Mouse (Mus musculus): ENCODE measurements around the gene Prkca. TPM values are rescaled to one million over a fixed set of nuclear protein-coding genes. Genes with fewer than 3 reads are reported as not detected.

The Prkca gene
- polyA plus RNA-seq, 1 experiment, result 2.8 TPM

DNA sequence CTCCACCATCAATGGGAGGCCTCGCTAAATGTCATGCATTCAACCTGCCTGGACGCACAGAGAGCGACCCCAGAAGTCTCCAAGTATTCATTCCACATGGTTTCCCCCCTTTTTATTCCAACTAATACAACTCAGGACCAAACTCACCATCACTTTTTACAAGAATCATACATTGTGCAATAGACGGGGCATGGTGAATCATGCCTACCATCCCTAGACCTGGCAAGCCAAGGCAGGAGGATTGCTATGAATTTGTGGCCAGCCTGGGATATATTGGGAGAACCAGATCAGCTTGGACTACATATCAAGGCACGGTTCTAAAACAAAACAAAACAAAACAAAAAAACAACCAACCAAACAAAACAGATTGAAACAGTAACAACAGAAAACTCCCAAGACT is 19.2 kb upstream of the Prkca start:
- Histone ChIP-seq H3K36me3 (ENCODE audit: control insufficient read depth, insufficient read depth, low read length, poor library complexity, severe bottlenecking) (no peaks in the 10 kb centered on the region), H3K4me1 (ENCODE audit: control insufficient read depth, insufficient read depth, low read length) (no peaks in the 10 kb centered on the region), H3K27ac (ENCODE audit: insufficient read depth, low read length) (no peak overlapping the region), H3K9me3 (replicated peaks; ENCODE audit: control insufficient read depth, insufficient read depth, low read length, poor library complexity, severe bottlenecking) (no peaks in the 10 kb centered on the region), H3K4me3 (ENCODE audit: low read depth, low read length) (no peak overlapping the region), H3K9ac (ENCODE audit: low read depth, poor library complexity, severe bottlenecking) (no peak overlapping the region), H3K27me3 (ENCODE audit: control insufficient read depth, insufficient read depth, low read length, poor library complexity, severe bottlenecking) (no peaks in the 10 kb centered on the region)
- TF ChIP-seq POLR2A (IDR thresholded peaks at IDR 0.05; ENCODE audit: insufficient read depth, low read length) (no peak), CTCF (IDR thresholded peaks at IDR 0.05; ENCODE audit: low read depth, low read length) (no peak), EP300 (IDR thresholded peaks at IDR 0.05; ENCODE audit: insufficient read depth, low read depth, low read length) (no peak)

DNA sequence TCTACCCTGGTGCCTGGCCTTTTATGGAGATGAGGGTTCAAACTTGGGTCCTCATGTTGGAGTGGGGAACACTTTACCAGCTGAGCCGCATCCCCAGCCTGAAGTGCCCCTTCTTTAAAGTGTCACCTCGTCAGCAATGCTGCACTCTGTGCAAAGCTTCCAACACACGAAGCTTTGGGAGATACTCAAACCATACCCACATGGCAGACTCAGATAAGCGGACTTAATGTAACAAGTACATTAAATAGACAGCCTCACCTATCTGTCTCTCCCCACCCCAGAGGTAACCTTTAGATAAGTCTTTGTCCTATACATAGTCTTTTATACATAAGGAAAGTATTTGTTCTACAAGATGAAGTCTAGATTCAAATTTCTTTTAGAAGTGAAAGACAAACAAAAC is 17.3 kb upstream of the Prkca start:
- H3K27ac ChIP-seq (ENCODE audit: insufficient read depth, low read length), result no peak overlapping the region
- H3K4me3 ChIP-seq (ENCODE audit: low read depth, low read length), result no peak overlapping the region
- no peaks in the 10 kb centered on the region for H3K9me3 ChIP-seq (replicated peaks; ENCODE audit: control insufficient read depth, insufficient read depth, low read length, poor library complexity, severe bottlenecking)
- H3K36me3 ChIP-seq (ENCODE audit: control insufficient read depth, insufficient read depth, low read length, poor library complexity, severe bottlenecking), result no peaks in the 10 kb centered on the region
- H3K27me3 ChIP-seq (ENCODE audit: control insufficient read depth, insufficient read depth, low read length, poor library complexity, severe bottlenecking), result no peaks in the 10 kb centered on the region
- TF ChIP-seq EP300 (IDR thresholded peaks at IDR 0.05; ENCODE audit: insufficient read depth, low read depth, low read length) (no peak), POLR2A (IDR thresholded peaks at IDR 0.05; ENCODE audit: insufficient read depth, low read length) (no peak), CTCF (IDR thresholded peaks at IDR 0.05; ENCODE audit: low read depth, low read length) (no peak)
- H3K4me1 ChIP-seq (ENCODE audit: control insufficient read depth, insufficient read depth, low read length), result no peaks in the 10 kb centered on the region
- no peak overlapping the region for H3K9ac ChIP-seq (ENCODE audit: low read depth, poor library complexity, severe bottlenecking)

DNA sequence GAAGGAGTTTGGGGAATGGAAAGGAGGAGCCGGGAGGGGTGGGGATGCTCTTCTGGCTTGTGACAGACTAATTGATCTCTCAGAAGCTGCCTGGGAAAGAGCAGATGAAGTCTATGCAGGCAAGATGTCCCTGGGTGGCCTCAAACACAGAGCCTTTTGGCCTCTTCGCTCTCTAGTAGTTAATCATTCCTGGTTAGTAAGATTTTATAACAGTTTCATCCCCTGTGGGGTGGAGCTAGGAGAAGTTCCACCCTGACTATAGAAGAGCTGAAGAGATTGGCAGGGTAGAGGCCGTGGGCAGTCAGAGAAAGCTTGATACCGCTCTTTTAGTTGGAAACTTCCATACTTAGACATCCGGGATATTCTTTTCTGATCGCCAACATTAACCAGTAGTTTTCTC is 15.2 kb upstream of the Prkca start:
- Histone ChIP-seq H3K9ac (ENCODE audit: low read depth, poor library complexity, severe bottlenecking) (no peak overlapping the region), H3K4me1 (ENCODE audit: control insufficient read depth, insufficient read depth, low read length) (no peaks in the 10 kb centered on the region), H3K9me3 (replicated peaks; ENCODE audit: control insufficient read depth, insufficient read depth, low read length, poor library complexity, severe bottlenecking) (no peaks in the 10 kb centered on the region), H3K27me3 (ENCODE audit: control insufficient read depth, insufficient read depth, low read length, poor library complexity, severe bottlenecking) (no peaks in the 10 kb centered on the region), H3K27ac (ENCODE audit: insufficient read depth, low read length) (no peak overlapping the region), H3K36me3 (ENCODE audit: control insufficient read depth, insufficient read depth, low read length, poor library complexity, severe bottlenecking) (no peaks in the 10 kb centered on the region), H3K4me3 (ENCODE audit: low read depth, low read length) (no peak overlapping the region)
- no peak for TF ChIP-seq CTCF (IDR thresholded peaks at IDR 0.05; ENCODE audit: low read depth, low read length)
- TF ChIP-seq EP300 (IDR thresholded peaks at IDR 0.05; ENCODE audit: insufficient read depth, low read depth, low read length), result no peak
- no peak for TF ChIP-seq POLR2A (IDR thresholded peaks at IDR 0.05; ENCODE audit: insufficient read depth, low read length)

DNA sequence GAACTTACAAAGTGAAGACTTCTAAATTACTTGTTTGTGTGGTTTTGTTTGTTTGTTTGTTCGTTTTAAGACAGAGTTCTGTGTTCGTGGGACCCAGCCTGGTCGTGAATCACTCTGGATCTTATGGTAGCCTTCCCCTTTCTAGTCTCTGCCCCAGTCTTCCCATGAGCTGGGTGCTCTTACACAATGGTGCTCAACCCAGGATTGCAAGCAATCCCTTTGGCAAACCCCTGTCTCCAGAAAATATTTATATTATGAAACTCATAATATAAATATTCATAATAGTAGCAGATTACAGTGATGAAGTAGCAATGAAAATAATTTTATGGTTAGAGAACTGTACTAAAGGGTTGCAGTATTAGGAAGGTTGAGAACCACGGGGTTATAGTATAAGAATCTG is 12.3 kb upstream of the Prkca start:
- Histone ChIP-seq H3K27me3 (ENCODE audit: control insufficient read depth, insufficient read depth, low read length, poor library complexity, severe bottlenecking) (no peaks in the 10 kb centered on the region), H3K9ac (ENCODE audit: low read depth, poor library complexity, severe bottlenecking) (no peak overlapping the region), H3K9me3 (replicated peaks; ENCODE audit: control insufficient read depth, insufficient read depth, low read length, poor library complexity, severe bottlenecking) (no peaks in the 10 kb centered on the region), H3K4me1 (ENCODE audit: control insufficient read depth, insufficient read depth, low read length) (no peaks in the 10 kb centered on the region), H3K36me3 (ENCODE audit: control insufficient read depth, insufficient read depth, low read length, poor library complexity, severe bottlenecking) (no peaks in the 10 kb centered on the region), H3K4me3 (ENCODE audit: low read depth, low read length) (no peak overlapping the region), H3K27ac (ENCODE audit: insufficient read depth, low read length) (no peak overlapping the region)
- TF ChIP-seq POLR2A (IDR thresholded peaks at IDR 0.05; ENCODE audit: insufficient read depth, low read length) (no peak), EP300 (IDR thresholded peaks at IDR 0.05; ENCODE audit: insufficient read depth, low read depth, low read length) (no peak), CTCF (IDR thresholded peaks at IDR 0.05; ENCODE audit: low read depth, low read length) (no peak)

DNA sequence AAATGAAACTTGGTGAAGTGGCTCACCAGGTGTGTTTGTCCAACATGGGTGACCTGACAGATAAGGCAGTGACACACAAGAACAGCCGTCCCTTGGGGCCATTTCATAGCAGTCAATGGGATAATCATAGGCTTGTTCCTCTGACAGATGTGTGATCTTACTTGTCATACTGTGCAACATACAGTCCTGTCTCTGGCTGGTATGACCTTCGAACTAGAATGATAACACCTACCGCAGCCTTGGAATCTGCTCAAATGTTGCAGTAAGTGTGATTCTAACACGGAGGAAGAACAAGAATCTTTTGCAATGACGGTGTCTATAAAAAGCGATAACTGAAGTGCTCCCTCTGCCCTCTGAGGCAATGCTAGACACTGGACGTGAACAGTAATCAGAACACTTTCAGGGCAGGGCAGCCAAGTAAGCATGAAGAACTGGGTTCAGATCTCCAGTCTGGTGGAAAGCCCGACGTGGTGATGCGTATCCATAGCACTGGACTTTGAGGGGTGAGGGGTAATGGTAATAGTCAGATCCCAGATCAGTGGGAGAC is 9.2 kb upstream of the Prkca start:
- TF ChIP-seq POLR2A (IDR thresholded peaks at IDR 0.05; ENCODE audit: insufficient read depth, low read length) (no peak), CTCF (IDR thresholded peaks at IDR 0.05; ENCODE audit: low read depth, low read length) (no peak), EP300 (IDR thresholded peaks at IDR 0.05; ENCODE audit: insufficient read depth, low read depth, low read length) (no peak)
- Histone ChIP-seq H3K27me3 (ENCODE audit: control insufficient read depth, insufficient read depth, low read length, poor library complexity, severe bottlenecking) (no peaks in the 10 kb centered on the region), H3K36me3 (ENCODE audit: control insufficient read depth, insufficient read depth, low read length, poor library complexity, severe bottlenecking) (no peaks in the 10 kb centered on the region), H3K4me1 (ENCODE audit: control insufficient read depth, insufficient read depth, low read length) (no peaks in the 10 kb centered on the region), H3K4me3 (ENCODE audit: low read depth, low read length) (no peak overlapping the region), H3K27ac (ENCODE audit: insufficient read depth, low read length) (no peak overlapping the region), H3K9me3 (replicated peaks; ENCODE audit: control insufficient read depth, insufficient read depth, low read length, poor library complexity, severe bottlenecking) (no peaks in the 10 kb centered on the region), H3K9ac (ENCODE audit: low read depth, poor library complexity, severe bottlenecking) (no peak overlapping the region)

DNA sequence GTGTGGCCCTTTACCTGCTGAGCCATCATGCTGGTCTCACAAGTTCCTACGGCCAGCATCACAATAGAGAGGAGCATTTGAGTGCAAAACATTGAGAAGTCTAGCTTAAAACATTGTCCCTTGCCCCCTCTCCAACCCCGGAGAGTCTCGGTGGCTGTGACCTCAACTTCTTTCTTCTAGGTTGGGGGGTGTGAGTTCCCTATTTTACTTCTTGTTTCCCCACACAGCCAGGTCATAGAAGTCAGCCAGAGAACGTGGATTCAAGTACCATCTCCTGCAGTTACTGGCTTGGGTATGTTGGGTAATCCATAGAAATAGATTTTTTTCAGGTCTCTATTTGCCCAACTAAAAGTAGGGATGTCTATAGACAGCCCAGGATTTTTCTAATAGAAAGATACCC is 7.1 kb upstream of the Prkca start:
- TF ChIP-seq CTCF (IDR thresholded peaks at IDR 0.05; ENCODE audit: low read depth, low read length), result no peak
- TF ChIP-seq POLR2A (IDR thresholded peaks at IDR 0.05; ENCODE audit: insufficient read depth, low read length), result no peak
- no peak for TF ChIP-seq EP300 (IDR thresholded peaks at IDR 0.05; ENCODE audit: insufficient read depth, low read depth, low read length)

More for the DNA sequence above, 7.1 kb upstream of the Prkca start:
- Histone ChIP-seq H3K4me1 (ENCODE audit: control insufficient read depth, insufficient read depth, low read length) (no peaks in the 10 kb centered on the region), H3K27ac (ENCODE audit: insufficient read depth, low read length) (no peak overlapping the region), H3K36me3 (ENCODE audit: control insufficient read depth, insufficient read depth, low read length, poor library complexity, severe bottlenecking) (no peaks in the 10 kb centered on the region), H3K9me3 (replicated peaks; ENCODE audit: control insufficient read depth, insufficient read depth, low read length, poor library complexity, severe bottlenecking) (no peaks in the 10 kb centered on the region), H3K27me3 (ENCODE audit: control insufficient read depth, insufficient read depth, low read length, poor library complexity, severe bottlenecking) (no peaks in the 10 kb centered on the region), H3K9ac (ENCODE audit: low read depth, poor library complexity, severe bottlenecking) (no peak overlapping the region), H3K4me3 (ENCODE audit: low read depth, low read length) (no peak overlapping the region)
